Mouse (Mus musculus) c-Kit-positive CD71-positive TER-119-negative erythroid progenitor cells, embryonic 14.5 days (primary cell): ENCODE data around the gene Itga11.
A peak's percentile ranks its signal among the peaks of the same experiment; 100 is the strongest.
"Not testable (repeated sequence)": the region's sequence is repeated elsewhere in the genome, so short reads cannot be mapped to it uniquely, and the experiment has no call there.

Experiments used
- DNase-seq: peaks from one replicate; pipeline ENCODE4 v3.0.0-alpha.2; 2013; ENCODE audit warnings: low read depth

The Itga11 gene

DNA sequence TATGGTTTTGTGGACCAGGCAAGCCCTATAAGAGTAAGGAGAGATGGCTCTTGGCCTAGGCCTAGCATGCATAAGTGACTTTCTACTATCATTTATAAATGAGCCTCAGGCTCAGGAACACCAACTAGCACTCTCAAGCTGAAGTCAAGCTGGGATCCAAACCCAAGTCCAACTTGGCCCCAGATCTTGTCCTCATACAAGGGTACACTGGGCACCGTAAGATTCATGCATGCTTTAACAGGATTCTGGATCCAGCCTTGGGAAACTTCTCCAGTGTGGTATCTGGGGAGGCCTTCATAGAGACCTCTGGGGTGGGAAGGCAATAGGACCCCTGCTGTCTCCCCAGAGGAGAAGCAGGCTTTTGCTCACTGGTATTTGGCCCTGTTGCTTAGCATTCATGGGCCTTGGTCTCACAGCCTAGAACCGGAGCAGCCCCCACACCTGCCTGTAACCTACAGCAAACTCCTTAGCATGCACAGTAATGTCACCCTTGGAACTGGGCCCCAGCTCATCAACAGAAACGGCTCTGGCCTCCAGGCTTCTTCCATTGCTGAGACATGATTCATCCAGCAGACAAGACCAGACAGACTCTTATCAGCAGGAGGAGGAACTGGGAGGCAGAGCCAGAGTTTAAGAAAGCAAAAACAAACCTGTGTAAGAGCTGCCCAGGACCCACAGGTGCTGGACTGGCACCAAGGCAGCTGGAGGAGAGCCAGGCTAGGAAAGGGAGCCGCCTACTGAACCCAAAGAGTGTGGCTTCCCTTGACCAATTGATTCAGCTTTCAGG lies 140.4 kb downstream of the Itga11 start:
- DNase-seq, result no peak

DNA sequence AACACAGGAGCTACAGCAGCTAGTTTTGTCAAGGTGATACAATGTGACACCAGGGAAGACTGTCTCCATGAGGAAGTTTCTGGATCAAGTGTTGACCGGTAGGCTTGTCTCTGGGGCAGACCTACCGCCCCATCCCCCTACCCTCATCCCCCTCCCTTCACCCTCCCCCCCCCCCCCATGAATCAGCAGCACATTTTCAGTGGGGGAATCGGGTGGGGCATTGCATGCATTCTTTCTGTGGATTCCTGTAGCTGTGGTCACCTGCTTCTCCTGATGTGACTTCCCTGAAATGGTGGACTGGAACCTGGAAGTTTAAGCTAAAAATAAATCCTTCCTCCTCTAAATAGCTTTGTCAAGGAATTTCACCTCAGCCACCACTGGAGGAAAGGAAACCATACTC lies 141.9 kb downstream of the Itga11 start:
- DNase-seq, result no peak

DNA sequence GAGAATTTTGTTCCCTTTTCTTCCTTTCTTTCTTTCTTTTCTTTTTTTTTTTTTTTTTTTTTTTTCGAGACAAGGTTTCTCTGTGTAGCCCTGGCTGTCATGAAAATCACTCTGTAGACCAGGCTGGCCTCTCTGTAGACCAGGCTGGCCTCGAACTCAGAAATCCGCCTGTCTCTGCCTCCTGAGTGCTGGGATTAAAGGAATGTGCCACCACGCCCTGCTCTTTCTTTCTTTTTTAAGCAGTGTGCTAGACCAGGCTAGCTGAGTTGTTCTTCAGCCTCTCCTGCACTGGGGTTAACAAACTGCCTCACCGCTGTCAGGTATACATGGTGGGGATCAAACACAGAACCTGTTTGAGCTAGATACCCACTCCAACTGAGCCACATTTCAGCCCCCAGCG lies 142.3 kb downstream of the Itga11 start:
- DNase-seq, result not testable (repeated sequence)

DNA sequence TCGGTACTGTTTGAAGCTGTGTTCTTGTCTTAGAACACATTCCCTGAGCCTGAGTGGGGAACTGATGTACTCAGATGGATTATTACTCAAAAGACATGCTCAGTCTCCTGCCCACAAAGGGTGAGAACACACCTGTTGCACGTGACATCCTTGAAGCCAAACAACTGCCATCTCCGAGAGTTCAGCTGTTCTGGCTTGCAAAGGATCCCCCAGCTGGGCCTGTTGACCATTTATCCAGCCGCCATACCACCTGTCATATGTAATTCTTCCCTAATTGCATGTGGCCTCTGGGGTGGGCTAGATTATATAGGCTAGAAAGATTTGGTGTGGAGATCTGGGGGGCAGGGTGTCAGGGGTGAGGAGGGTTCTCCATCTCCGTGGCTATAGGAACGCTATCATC lies 143.2 kb downstream of the Itga11 start:
- DNase-seq, result no peak

DNA sequence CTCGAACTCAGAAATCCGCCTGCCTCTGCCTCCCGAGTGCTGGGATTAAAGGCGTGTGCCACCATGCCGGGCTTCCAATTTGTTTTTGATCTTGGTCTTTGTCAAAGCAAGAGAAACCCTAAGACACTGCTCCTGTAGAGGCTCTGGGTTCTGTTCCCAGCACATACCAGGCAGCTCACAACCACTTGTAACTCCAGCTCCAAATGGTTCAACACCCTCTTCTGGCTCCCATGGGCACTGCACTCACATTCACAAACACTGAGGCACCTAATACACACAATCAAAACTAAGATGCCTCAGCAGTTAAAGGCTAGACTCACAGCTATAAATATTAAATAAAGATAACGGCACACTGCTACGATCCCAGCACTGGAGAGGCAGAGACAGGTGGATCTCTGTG lies 144.2 kb downstream of the Itga11 start:
- no peak for DNase-seq

DNA sequence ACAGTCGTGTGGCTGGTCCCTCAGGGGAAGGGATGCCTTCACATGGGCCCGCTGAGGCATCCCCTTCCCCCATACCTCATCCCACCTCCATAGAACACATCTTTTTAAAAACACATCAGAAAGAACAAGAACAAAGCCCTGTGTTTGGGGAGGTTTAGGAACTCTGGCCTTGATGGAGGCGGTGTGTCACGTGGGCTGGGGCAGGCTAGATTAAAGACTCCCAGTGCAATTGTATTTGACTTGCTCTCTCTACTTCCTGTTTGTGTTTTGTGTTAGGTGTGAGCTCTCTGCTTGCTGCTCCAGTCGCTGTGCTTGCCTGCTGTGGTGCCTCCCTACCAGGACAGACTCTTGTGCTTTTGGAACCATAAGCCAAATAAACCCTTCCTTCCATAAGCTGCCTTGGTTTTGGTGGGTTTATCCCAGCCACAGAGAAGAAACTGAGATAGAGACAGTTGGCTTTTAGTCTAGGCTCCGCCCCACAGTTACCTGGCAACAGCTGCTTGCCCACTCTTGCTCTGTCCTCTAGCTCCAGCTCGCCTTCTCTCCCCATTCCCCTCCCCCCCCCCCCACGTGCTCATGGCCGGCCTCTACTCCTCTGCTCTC lies 148.3 kb downstream of the Itga11 start:
- no peak for DNase-seq

DNA sequence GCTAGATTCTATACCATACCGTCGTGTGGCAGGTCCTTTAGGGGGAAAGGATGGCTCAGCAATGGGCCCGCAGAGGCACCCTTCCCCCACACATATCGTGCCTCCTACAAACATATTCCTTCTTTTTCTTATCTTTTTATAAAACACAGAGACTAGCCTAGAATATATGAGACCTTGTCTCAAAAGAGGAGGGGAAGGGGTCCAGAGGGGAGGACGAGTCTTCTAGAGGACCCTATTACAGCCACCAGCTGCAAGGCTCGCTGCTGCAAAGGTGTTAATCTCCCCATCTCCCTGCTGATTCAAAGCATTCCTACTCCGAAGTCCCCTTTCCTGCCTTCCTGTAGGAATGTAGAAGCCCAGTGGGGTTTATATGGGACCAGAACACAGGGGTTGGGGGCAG lies 148.8 kb downstream of the Itga11 start:
- DNase-seq, result no peak

DNA sequence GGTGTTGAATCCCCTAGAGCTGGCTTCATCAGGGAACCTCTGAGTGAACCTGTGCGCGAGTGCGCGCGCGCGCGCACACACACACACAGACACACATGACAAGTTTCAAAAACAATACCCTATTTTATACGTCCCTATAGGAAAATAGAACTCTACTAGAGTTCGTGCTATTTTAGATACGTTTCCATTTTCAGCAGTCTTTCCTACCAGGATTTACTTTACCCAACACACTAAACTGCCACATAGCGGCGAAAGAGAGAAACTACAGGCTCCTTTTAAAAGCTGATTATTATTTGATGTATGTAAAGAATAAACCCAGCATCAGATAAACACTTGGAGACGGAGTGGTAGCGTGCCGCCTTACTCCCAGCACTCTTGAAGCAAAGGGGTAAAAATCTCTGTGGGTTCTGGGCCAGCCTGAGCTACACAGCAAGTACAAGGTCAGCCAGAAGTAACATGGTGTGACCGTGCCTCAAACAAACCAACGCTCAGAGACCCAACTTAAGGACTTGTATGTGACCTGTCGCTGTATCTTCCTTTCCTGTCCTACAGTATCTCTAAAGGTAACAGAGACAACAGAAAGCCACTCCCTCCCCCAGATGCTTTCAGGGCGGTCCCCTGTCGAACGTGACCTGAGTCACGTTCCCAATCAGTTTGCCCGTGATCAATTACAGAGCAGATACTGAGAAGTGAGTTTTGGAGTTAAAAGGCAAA lies 150.5 kb downstream of the Itga11 start:
- DNase-seq, result peak; percentile 61

DNA sequence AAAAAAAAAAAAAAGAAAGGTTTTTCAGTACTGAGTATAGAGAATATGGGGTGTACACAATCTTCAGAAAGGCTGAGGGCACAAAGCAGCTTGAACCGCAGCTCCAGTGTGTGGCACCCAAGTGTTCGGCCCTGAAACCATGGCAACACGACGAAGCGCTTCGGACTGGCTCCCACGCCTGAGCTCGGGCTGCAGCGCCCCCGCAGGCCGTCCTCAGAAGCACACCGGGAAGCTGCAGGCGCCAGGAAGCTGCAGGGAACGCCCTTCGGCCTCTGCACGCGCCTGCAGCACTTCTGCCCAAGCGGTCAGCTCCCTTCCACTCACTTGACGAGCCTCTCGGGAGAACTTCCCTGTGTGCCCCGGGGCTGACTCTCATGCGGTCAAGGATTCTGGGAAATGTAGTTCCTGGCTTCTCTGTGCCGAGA lies 151.0 kb downstream of the Itga11 start:
- DNase-seq, result peak; percentile 91

DNA sequence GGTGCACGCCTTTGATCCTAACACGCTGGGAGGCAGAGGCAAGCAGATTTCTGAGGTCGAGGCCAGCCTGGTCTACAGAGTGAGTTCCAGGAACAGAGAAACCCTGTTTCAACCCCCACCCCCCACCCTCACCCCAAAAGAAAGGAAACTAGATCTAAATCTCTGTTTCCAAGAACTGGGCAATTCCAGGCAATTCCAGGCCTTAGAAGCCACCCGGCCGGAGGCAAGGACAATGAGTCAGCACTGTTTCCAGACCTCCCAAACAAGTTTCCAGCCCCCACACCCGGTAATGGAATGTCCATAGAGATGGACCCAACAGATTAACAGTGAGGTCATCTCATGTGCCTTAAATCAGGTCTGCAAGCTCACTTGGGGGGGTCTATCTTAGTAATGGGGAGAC lies 152.3 kb downstream of the Itga11 start:
- DNase-seq, result no peak
